Mouse (Mus musculus) left cerebral cortex, adult 9 months (tissue): ENCODE data around the gene Cbwd1.
A peak's percentile ranks its signal among the peaks of the same experiment; 100 is the strongest.
"Not testable (repeated sequence)": the region's sequence is repeated elsewhere in the genome, so short reads cannot be mapped to it uniquely, and the experiment has no call there.

Experiments used
- DNase-seq, 2 experiments: peaks; one replicate each; pipeline ENCODE4 v3.0.0; 2022; ENCODE audit warnings: low spot score in 2 of 2

The Cbwd1 gene

DNA sequence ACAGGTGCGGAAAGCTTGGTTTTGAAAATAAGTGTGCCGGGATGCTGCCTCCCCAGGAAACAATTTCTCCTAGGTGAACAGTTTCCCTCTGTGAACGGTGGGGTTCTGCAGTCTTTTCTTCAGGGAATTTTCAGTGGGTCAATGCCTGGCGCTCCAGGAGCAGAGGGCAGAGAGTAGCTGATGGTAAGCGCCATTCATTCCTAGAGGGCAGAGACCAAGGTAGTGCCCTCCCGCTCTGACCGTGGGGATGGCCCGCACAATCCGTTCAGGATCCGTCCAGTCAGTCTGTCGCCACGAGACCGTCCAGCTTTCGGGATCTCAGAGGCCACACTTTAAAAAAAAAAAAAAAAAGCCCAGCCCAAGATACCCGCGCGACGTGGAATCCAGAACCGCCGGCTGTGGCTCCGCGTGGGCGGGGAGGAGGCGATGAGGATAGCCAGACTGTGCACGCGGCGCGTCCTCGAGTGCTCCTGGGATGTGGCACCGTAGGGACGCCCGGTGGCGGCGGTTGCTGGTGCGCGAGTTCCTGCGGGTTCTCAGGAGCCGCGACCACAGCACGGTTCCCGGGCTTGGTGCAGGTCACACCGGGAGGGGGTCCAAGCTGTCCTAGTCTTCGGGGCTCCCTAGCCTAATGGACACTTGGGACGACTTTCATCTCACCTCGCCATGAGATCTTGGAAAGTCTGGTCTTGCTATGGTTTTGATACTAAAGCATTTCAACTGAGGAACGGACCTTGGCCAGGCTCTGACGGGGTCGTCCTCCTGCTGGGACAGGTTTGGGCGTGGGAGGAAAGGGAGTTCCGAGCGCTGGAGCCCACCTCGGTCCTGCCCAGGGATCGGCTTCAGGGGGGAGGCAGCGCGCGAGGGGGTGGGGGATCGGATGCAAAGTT is 64.2 kb downstream of the Cbwd1 start:
- no peak for DNase-seq

DNA sequence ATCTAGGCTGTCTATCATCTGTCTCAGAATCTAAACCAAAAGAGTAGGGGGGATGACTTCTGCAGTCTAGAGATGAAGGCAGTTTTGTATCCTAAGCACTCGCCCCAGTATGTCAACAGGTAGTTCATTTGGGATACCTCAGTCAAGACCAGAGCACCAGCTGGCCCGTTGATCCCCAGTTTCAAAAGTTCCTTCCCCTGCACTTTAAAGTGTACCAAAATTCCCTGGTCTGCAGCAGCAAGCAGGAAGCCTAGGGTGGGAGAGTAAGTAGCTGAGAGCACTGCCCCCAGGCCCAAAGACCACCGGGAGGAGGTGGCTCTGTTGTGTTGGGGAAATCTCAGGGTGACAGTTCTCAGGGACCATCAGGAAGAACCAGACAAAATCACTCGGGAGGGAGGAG is 64.9 kb downstream of the Cbwd1 start:
- DNase-seq: no peak

DNA sequence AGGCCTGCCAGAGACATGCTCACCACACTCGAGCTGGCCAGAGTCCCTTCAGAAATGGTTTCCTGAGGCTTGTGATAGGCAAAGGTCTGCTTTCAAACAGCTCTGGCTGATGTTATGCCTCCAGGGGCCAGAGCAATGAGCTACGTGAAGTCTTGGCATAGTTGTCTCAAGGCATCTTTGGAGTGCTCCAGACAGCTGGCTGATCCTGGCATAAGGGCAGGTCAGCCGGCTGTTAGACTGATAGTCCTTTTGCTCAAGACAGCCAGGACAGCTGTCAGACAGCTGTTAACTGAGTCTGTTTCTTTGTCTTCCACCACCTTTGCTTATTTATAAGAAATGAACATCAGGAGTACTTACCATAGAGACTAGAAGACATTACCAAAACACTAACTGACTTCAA is 74.5 kb downstream of the Cbwd1 start:
- no peak for DNase-seq

DNA sequence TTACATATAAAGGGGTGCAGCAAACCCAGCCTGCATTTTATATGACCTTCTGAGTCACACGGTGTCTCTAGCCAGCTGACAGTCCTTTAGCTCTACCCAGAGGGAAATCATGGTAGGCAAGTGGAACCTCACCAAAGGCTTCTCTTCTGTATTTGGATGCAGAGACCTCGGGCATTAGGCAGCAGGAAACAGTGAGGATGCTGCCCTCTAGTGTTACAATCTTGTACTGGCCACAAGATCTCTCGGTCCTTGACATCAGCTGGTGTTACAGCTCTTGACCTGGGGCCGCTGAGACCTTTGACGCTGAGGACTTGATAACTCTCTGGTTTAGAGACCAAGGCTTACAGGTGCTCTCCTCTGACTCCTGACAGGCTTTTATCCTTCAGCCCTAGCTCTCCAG is 75.9 kb downstream of the Cbwd1 start:
- DNase-seq: peak in 1 of 2 experiments; percentile 71

DNA sequence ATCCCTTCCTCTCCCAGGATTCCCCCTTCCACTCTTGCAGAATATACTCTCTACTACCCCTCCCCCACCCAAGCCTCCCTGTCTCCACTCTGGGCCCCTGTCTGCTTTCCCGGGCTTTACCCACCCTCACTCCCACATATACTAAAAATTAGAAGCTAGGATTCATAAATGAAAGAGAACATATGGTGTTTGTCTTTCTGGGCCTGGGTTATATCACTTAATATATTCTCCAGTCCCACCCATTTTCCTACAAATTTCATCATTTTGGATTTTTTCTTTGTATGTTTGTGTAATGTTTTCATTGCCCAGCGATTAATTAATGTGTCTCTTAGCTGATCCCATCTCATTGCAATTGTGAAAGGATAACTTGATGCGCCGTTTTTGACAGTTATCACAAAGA is 80.2 kb downstream of the Cbwd1 start:
- DNase-seq: no peak

DNA sequence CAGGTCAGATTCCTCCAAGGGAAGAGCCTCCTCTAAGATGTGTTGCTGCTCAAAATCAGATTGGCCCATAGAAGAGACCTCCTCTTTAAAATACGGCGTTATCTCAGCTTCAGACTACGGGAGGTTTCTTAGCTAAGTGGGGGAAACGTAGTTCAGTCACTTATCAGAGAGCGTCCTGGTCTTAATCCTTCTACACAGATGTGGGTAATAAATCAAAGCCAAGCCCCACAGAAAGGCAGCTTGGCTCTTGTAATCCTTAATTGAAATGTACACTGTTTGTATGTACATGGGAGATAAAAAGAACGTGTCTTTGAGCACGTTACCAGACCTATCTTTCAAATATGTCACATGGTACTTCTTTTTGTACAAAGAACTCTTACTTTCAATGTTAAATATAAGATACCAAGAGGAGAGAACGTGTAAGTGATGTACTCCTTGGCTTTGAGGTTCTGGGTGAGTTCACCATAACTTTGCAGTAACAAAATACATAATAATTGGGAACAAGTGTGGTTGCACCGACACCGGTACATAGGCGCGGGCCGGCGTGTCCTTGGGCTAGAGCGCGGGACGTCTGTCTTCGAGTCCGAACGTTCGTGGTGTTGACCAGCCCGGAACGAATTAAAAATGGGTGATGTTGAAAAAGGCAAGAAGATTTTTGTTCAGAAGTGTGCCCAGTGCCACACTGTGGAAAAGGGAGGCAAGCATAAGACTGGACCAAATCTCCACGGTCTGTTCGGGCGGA is 86.1 kb downstream of the Cbwd1 start, which contains the start of gene Gm10053:
TSS of gene Gm10053 (plus strand) at position 558 of the 742 bp plus-strand sequence.
- not testable (repeated sequence) for DNase-seq

DNA sequence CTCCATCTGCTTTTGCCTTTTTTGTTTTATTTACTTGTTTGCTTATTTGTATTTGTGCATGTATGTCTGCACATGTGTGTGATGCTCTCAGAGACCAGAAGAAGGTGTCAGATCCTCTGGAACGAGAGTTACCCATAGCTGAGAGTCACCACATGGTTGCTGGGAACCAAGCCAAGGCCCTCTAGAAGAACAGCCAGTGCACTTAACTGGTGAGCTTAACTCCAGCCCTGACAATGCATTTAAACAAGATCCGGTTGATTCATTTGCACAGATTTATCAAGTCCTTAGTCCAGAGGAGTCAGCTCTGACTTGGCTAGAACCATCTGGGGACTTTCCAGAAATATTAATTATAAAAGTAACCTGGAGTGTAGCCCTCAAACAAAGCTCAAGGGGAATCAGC is 87.5 kb downstream of the Cbwd1 start:
- no peak for DNase-seq

DNA sequence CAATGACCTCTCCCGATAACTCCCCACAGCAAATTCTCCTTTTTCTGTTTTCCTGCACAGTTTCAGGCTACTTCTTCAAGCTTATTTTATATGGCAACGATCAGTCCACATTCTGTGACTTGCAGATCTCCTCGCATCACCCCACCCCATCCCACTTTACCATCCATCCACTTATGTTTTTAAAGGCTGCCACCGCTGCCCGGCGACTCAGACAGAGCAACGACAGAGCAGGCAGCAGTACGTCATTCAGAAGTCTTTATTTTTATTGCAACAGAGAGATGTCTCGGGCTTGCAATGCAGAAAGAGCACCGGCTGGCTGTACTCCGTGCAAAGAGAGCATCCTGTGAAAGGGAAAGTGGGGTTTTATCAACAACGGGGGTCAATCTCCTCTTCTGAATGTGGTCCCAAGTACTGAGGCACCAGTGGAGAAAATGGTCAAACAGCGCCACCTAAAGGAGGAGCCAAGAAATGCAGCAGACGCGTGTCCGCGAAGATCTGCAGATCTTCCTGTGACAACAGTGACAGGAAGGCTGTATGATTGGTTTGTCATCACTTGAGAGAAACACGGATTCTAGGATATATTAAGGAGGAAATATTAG is 90.3 kb downstream of the Cbwd1 start:
- peak in 1 of 2 experiments; percentile 71 for DNase-seq
